Mouse (Mus musculus) heart, postnatal 0 days (tissue): ENCODE measurements around the gene Dio1. TPM values are rescaled to one million over a fixed set of nuclear protein-coding genes. Genes with fewer than 3 reads are reported as not detected.
A peak's percentile ranks its signal among the peaks of the same experiment; 100 is the strongest.

Experiments used
- ATAC-seq: fragments of 200-750 bp; cut with Nextera tagmentation; 2 replicates; pipeline ENCODE4 v1.8.0; 2017; ENCODE audit warnings: low read depth, moderate number of reproducible peaks, moderate library complexity; ENCODE audit not compliant: insufficient read depth
- DNase-seq: peaks from one replicate; pipeline ENCODE4 v3.0.0-alpha.2; 2016; ENCODE audit warnings: low spot score
- H3K27ac ChIP-seq: fragments of 300-500 bp; sonication (generic); 2 replicates; pipeline ENCODE4 v1.5.1; 2014; ENCODE audit warnings: low read depth, mild to moderate bottlenecking
- H3K27me3 ChIP-seq: fragments of 300-500 bp; sonication (generic); 2 replicates; pipeline ENCODE4 v1.6.1; 2014; ENCODE audit warnings: low read length, mixed read lengths; ENCODE audit not compliant: control insufficient read depth, insufficient read depth
- H3K36me3 ChIP-seq: fragments of 300-500 bp; sonication (generic); replicated peaks from 2 replicates; pipeline ENCODE4 v1.6.1; 2014; ENCODE audit warnings: low read length, mixed read lengths; ENCODE audit not compliant: control insufficient read depth, insufficient read depth
- H3K4me1 ChIP-seq: fragments of 300-500 bp; sonication (generic); 2 replicates; pipeline ENCODE4 v1.6.1; 2014; ENCODE audit warnings: antibody characterized with exemption; ENCODE audit not compliant: control insufficient read depth, insufficient read depth
- H3K4me2 ChIP-seq: fragments of 300-500 bp; sonication (generic); 2 replicates; pipeline ENCODE4 v1.6.1; 2014; ENCODE audit warnings: low read depth, mild to moderate bottlenecking, low read length, moderate library complexity
- H3K4me3 ChIP-seq: fragments of 300-500 bp; sonication (generic); 2 replicates; pipeline ENCODE4 v1.5.1; 2014; ENCODE audit warnings: low read depth, low read length
- H3K9ac ChIP-seq: fragments of 300-500 bp; sonication (generic); replicated peaks from 2 replicates; pipeline ENCODE4 v1.6.1; 2014; ENCODE audit warnings: low read depth, low read length, mixed read lengths
- H3K9me3 ChIP-seq: fragments of 300-500 bp; sonication (generic); replicated peaks from 2 replicates; pipeline ENCODE4 v1.6.1; 2016; ENCODE audit warnings: low read length; ENCODE audit not compliant: control insufficient read depth
- CTCF ChIP-seq: IDR thresholded peaks from 2 replicates; pipeline ENCODE4 v1.5.1; 2016; ENCODE audit warnings: antibody characterized with exemption, control low read depth, low read depth
- EP300 ChIP-seq: IDR thresholded peaks from 2 replicates; pipeline ENCODE4 v1.6.1; 2016; ENCODE audit warnings: antibody characterized with exemption, low read depth
- WGBS: fragments of 180-500 bp; shearing (Covaris S2); extraction: QIAGEN DNeasy Blood & Tissue Kit; methylation state at CpG from one replicate; pipeline ENCODE4 v1.1.7; 2014; 5-methylcytosine and 5-hydroxymethylcytosine counted together
- polyA plus RNA-seq: library from polyadenylated mRNA; unstranded; fragments of >200 nt; fragmentation: Nextera tagmentation; extraction: Ambion mirVana; gene quantifications from 2 replicates; pipeline ENCODE4 v1.2.1, GENCODE M21; 2015
- total RNA-seq: library from RNA; depleted of rRNA; stranded (reverse); fragments of >200 nt; gene quantifications from 2 replicates; pipeline ENCODE4 v1.2.3, GENCODE M21; 2014; ENCODE audit warnings: low replicate concordance

Dio1 gene
- total and polyA plus RNA-seq, 2 experiments from 2014 or later = not detected

DNA sequence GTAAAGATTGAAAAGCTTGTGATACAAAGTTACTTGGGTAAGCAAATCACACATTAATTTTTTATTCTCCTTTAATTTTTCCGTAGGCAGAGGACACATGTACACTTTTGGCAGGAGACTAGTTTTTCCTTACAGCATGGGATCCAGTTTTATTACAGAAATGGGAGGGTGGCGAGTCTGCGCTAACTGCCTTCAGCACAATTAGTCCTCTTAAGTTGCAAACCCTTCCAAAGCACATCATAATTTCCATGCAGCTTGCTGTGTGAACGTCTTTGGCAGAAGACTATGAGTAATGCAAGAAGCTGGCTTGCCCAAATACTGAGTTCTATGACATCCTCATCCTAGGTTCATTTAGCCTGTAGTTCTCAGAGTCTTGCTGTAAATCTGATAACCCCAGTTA is 33.3 kb downstream of the Dio1 start:
- H3K27me3 ChIP-seq = no peaks in the 10 kb centered on the region
- WGBS = 71% methylated on average over 4 of the region's 4 CpGs
- H3K27ac ChIP-seq = no peak overlapping the region
- no peaks in the 10 kb centered on the region for H3K4me1 ChIP-seq
- DNase-seq = no peak
- H3K4me2 ChIP-seq = no peak overlapping the region
- no peak for TF ChIP-seq EP300
- TF ChIP-seq CTCF = no peak
- no peak for ATAC-seq
- no peaks in the 10 kb centered on the region for H3K9me3 ChIP-seq
- H3K9ac ChIP-seq = no peak overlapping the region
- H3K4me3 ChIP-seq = no peak overlapping the region
- 0 out of 2 replicates have a peak, but pooled peaks cover 4% of the 10 kb centered on the region for H3K36me3 ChIP-seq

- Histone ChIP-seq H3K27me3 (no peaks in the 10 kb centered on the region), H3K9me3 (no peaks in the 10 kb centered on the region), H3K36me3 (no peaks in the 10 kb centered on the region), H3K4me2 (no peak overlapping the region), H3K4me1 (no peaks in the 10 kb centered on the region), H3K9ac (no peak overlapping the region), H3K27ac (no peak overlapping the region), H3K4me3 (no peak overlapping the region)
- no peak for TF ChIP-seq EP300
- no peak for TF ChIP-seq CTCF
- ATAC-seq (no peak), DNase-seq (no peak)
- 25% methylated on average over 4 of the region's 4 CpGs for WGBS
These were observed 47.0 kb downstream of the Dio1 start for GRCm38 (mm10) chr4:107260001-107260400.

DNA sequence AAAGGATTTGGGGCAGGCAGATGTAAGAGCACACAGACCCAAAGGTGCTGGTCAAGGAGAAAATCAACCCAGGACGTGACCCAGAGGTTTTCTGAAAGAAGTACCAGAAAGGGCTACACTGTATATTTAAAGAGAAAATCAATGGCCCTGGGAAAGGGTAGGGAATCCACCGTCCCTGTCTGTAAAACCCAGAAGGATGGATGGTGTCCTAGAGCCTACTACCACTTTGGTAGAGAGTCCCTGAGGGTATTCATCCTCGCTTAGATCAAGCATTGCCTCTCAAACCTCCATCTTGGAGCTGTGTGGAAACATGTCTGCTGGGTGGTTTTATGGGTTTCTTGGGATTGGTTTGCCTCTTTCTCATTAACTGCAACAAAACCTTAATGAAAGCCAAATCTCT is 52.6 kb downstream of the Dio1 start:
- no peak for TF ChIP-seq EP300
- no peak for TF ChIP-seq CTCF
- ATAC-seq (no peak), DNase-seq (no peak)
- Histone ChIP-seq H3K9me3 (no peaks in the 10 kb centered on the region), H3K36me3 (no peaks in the 10 kb centered on the region), H3K4me1 (peaks cover 13% of the 10 kb centered on the region; the same call in 1 of the 2 replicates), H3K27ac (peak overlapping the region; percentile 82), H3K4me2 (peak overlapping the region; percentile 97), H3K9ac (peak overlapping the region; percentile 76), H3K4me3 (peak overlapping the region; percentile 83), H3K27me3 (no peaks in the 10 kb centered on the region)
- 36% methylated on average over 3 of the region's 3 CpGs for WGBS

- H3K4me1 ChIP-seq = peaks cover 14% of the 10 kb centered on the region
- under 1% methylated on average over 75 of the region's 101 CpGs for WGBS
- ATAC-seq (peak; percentile 97), DNase-seq (peak; percentile 97)
- no peaks in the 10 kb centered on the region for H3K9me3 ChIP-seq
- no peaks in the 10 kb centered on the region for H3K27me3 ChIP-seq
- peak within 1 kb of the TSS; percentile 97 for H3K4me2 ChIP-seq
- H3K9ac ChIP-seq = peak within 1 kb of the TSS; percentile 76
- peak within 1 kb of the TSS; percentile 83 for H3K4me3 ChIP-seq
- TF ChIP-seq CTCF (peak; percentile 26; the same call in 1 of the 2 replicates), EP300 (no peak)
- no peaks in the 10 kb centered on the region for H3K36me3 ChIP-seq
- H3K27ac ChIP-seq = peak within 1 kb of the TSS; percentile 82
These were observed 53.6 kb downstream of the Dio1 start, which contains the start of the genes Lrrc42 and Hspb11 for GRCm38 (mm10) chr4:107253125-107254091. Gene Lrrc42, minus strand, starts transcription at chr4:107253532. Gene Hspb11, plus strand, starts transcription at chr4:107253593.

DNA sequence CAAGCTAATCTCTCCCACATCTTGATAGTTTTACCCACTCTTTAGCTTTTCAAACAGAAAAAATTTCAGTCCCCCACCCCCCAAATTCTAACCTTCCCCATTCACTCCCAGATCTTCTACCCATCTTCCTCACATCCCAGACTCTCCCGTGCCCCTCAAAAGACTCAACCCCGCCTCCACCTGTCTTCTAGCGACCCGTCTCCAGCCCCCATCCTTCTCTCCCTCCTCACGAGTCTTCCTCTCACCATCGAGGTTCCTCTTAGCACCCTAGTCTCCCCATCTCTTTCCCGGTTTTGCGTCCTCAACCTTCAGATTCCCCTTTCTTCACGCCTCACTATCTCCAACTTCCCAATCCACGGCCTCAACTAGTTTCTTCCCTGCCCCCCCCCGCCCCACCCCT is 54.4 kb downstream of the Dio1 start:
- TF ChIP-seq EP300 = no peak
- TF ChIP-seq CTCF = no peak
- DNase-seq (no peak), ATAC-seq (no peak)
- Histone ChIP-seq H3K27me3 (no peaks in the 10 kb centered on the region), H3K9me3 (no peaks in the 10 kb centered on the region), H3K4me2 (peak overlapping the region; percentile 97), H3K9ac (peak overlapping the region; percentile 76), H3K4me3 (peak overlapping the region; percentile 83), H3K27ac (no peak overlapping the region), H3K36me3 (no peaks in the 10 kb centered on the region), H3K4me1 (peaks cover 14% of the 10 kb centered on the region)
- WGBS = 0% methylated on average over 11 of the region's 11 CpGs
